Mouse (Mus musculus): Measurements from ENCODE around the gene Abr. TPM values are rescaled to one million over a fixed set of nuclear protein-coding genes. Genes with fewer than 3 reads are reported as not detected.

The Abr gene
- total and polyA plus RNA-seq, 3 experiments: 3.8 to 8.8 TPM; not detected in 1

GRCm38 (mm10) chr11:76384307-76384706 is 237.8 kb downstream of the Abr start:
- Histone ChIP-seq H3K79me2 (ENCODE audit: control insufficient read depth, insufficient read depth, low read length, poor library complexity) (peaks cover 2% of the 10 kb centered on the region), H3K4me3 (ENCODE audit: control insufficient read depth in 1 of 2, insufficient read depth in 1 of 2, low read depth in 2 of 2, low read length in 2 of 2) (no peak overlapping the region), H3K4me1 (ENCODE audit: control insufficient read depth in 1 of 2, insufficient read depth in 2 of 2, low read length in 2 of 2) (no peaks in the 10 kb centered on the region), H3K9me3 (replicated peaks; ENCODE audit: insufficient read depth, low read length) (no peaks in the 10 kb centered on the region), H3K9ac (ENCODE audit: control insufficient read depth, low read depth, low read length, poor library complexity, severe bottlenecking) (no peak overlapping the region), H3K27ac (ENCODE audit: control insufficient read depth, low read depth, low read length) (no peak overlapping the region), H3K27me3 (ENCODE audit: control insufficient read depth in 1 of 2, insufficient read depth in 2 of 2, low read length in 2 of 2) (no peaks in the 10 kb centered on the region), H3K36me3 (ENCODE audit: control insufficient read depth in 1 of 2, insufficient read depth in 2 of 2, low read length in 2 of 2) (peaks cover 0 to 4% of the 10 kb centered on the region in 2 experiments; a peak in 2 of 4 replicates)
- TF ChIP-seq BHLHE40 (IDR thresholded peaks at IDR 0.05; ENCODE audit: borderline replicate concordance, low read depth, low read length) (no peak), USF2 (IDR thresholded peaks at IDR 0.05; ENCODE audit: borderline replicate concordance in 1 of 2, insufficient read depth in 1 of 2, low read depth in 1 of 2, low read length in 2 of 2) (no peak), KAT2A (conservative IDR thresholded peaks at IDR 0.05; ENCODE audit: low read depth, low read length) (no peak), NELFE (IDR thresholded peaks at IDR 0.05; ENCODE audit: low read depth, low read length) (no peak), MXI1 (IDR thresholded peaks at IDR 0.05; ENCODE audit: low read depth, low read length) (no peak), GABPA (IDR thresholded peaks at IDR 0.05; ENCODE audit: low read depth, low read length) (no peak), RAD21 (IDR thresholded peaks at IDR 0.05; ENCODE audit: low read depth, low read length) (no peak), MAZ (IDR thresholded peaks at IDR 0.05; ENCODE audit: low read depth, low read length) (no peak), SIN3A (IDR thresholded peaks at IDR 0.05; ENCODE audit: low read length) (no peak), MYB (IDR thresholded peaks at IDR 0.05; ENCODE audit: low read depth, low read length) (no peak), MYC (IDR thresholded peaks at IDR 0.05; ENCODE audit: low read depth, low read length) (no peak), TCF12 (IDR thresholded peaks at IDR 0.05; ENCODE audit: low read depth, low read length) (no peak), POLR2A (IDR thresholded peaks at IDR 0.05; ENCODE audit: control insufficient read depth in 1 of 2, insufficient read depth in 1 of 2, low read depth in 1 of 2, low read length in 2 of 2, poor library complexity in 1 of 2) (no peak), ZC3H11A (IDR thresholded peaks at IDR 0.05; ENCODE audit: low read depth, low read length) (no peak), TAL1 (IDR thresholded peaks at IDR 0.05; ENCODE audit: low read length) (no peak), JUND (IDR thresholded peaks at IDR 0.05; ENCODE audit: low read depth, low read length) (no peak)
- DNase-seq (ENCODE audit: low read depth, low spot score): no peak

- Histone ChIP-seq H3K79me2 (ENCODE audit: control insufficient read depth, insufficient read depth, low read length, poor library complexity) (peaks cover under 1% of the 10 kb centered on the region), H3K4me1 (ENCODE audit: control insufficient read depth in 1 of 2, insufficient read depth in 2 of 2, low read length in 2 of 2) (no peaks in the 10 kb centered on the region), H3K9me3 (replicated peaks; ENCODE audit: insufficient read depth, low read length) (no peaks in the 10 kb centered on the region), H3K27ac (ENCODE audit: control insufficient read depth, low read depth, low read length) (no peak overlapping the region), H3K9ac (ENCODE audit: control insufficient read depth, low read depth, low read length, poor library complexity, severe bottlenecking) (no peak overlapping the region), H3K4me3 (ENCODE audit: control insufficient read depth in 1 of 2, insufficient read depth in 1 of 2, low read depth in 2 of 2, low read length in 2 of 2) (no peak overlapping the region), H3K36me3 (ENCODE audit: control insufficient read depth in 1 of 2, insufficient read depth in 2 of 2, low read length in 2 of 2) (no peaks in the 10 kb centered on the region; a peak in 1 of 4 replicates), H3K27me3 (ENCODE audit: control insufficient read depth in 1 of 2, insufficient read depth in 2 of 2, low read length in 2 of 2) (no peaks in the 10 kb centered on the region)
- TF ChIP-seq POLR2A (IDR thresholded peaks at IDR 0.05; ENCODE audit: control insufficient read depth in 1 of 2, insufficient read depth in 1 of 2, low read depth in 1 of 2, low read length in 2 of 2, poor library complexity in 1 of 2) (no peak), GATA1 (IDR thresholded peaks at IDR 0.05; ENCODE audit: low read depth, low read length) (no peak), POLR2AphosphoS5 (IDR thresholded peaks at IDR 0.05; ENCODE audit: borderline replicate concordance, low read depth, low read length) (no peak), GABPA (IDR thresholded peaks at IDR 0.05; ENCODE audit: low read depth, low read length) (no peak), USF1 (IDR thresholded peaks at IDR 0.05; ENCODE audit: low read depth, low read length) (no peak), TAL1 (IDR thresholded peaks at IDR 0.05; ENCODE audit: low read length) (no peak), TBP (IDR thresholded peaks at IDR 0.05; ENCODE audit: low read depth, low read length) (no peak), ZC3H11A (IDR thresholded peaks at IDR 0.05; ENCODE audit: low read depth, low read length) (no peak), MEF2A (IDR thresholded peaks at IDR 0.05; ENCODE audit: extremely low read depth, insufficient replicate concordance, low read depth, low read length, poor library complexity, severe bottlenecking) (no peak), CHD2 (IDR thresholded peaks at IDR 0.05; ENCODE audit: low read length) (no peak), ZNF384 (IDR thresholded peaks at IDR 0.05; ENCODE audit: low read depth, low read length) (no peak), POLR2AphosphoS2 (IDR thresholded peaks at IDR 0.05; ENCODE audit: low read length) (no peak), RAD21 (IDR thresholded peaks at IDR 0.05; ENCODE audit: low read depth, low read length) (no peak), CTCF (IDR thresholded peaks at IDR 0.05 in 2 of 3, conservative IDR thresholded peaks at IDR 0.05 in 1 of 3; ENCODE audit: control insufficient read depth in 1 of 3, insufficient read depth in 1 of 3, low read depth in 2 of 3, low read length in 3 of 3, poor library complexity in 1 of 3, severe bottlenecking in 1 of 3) (no peak), NELFE (IDR thresholded peaks at IDR 0.05; ENCODE audit: low read depth, low read length) (no peak), JUND (IDR thresholded peaks at IDR 0.05; ENCODE audit: low read depth, low read length) (no peak), KAT2A (conservative IDR thresholded peaks at IDR 0.05; ENCODE audit: low read depth, low read length) (no peak)
- DNase-seq (ENCODE audit: low read depth, low spot score): no peak
Measured at GRCm38 (mm10) chr11:76382711-76383324, 239.3 kb downstream of the Abr start.

All from MEL (cell line).